Mouse (Mus musculus): ENCODE results near the gene Dnajb14.
"Not testable (repeated sequence)": the region's sequence is repeated elsewhere in the genome, so short reads cannot be mapped to it uniquely, and the experiment has no call there.

Dnajb14 gene

DNA sequence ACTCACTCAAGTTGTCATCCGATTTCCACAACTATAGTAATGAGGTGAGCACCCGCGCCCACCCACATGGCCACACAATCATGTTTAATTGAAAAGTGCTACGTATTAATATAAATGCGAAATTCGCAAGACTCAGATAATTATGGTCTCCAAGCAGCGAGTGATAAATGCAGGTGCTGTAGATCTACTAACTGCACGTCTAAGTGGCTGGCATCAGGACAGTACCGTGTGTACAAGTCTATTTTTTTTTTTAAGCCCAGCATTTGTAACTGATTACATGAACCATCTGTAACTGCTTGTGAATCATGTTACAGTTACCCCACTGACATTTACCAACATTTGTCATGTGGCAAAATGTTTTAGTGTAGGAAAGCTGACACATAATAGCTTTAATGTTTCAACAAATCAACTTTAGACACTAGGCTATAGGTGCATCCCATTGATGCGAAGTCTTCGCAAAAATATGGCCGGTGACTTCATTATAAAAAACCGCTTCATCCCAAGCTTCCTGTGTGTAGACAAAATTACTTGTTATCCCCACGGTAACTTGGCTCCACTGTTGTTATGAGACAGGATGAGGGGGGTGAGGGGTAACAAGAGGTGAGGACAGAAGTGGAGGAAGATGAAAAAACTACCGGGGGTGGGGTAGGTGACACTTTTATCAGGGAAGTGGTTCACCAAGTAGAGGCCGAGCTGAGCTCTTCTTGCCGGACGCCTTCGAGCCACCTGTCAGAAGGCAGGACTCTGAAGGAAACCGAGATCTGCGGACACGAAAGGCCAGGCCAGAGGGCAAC lies 3.9 kb upstream of the Dnajb14 start:
- no peak for DNase-seq (ENCODE audit: low read depth, low spot score)

DNA sequence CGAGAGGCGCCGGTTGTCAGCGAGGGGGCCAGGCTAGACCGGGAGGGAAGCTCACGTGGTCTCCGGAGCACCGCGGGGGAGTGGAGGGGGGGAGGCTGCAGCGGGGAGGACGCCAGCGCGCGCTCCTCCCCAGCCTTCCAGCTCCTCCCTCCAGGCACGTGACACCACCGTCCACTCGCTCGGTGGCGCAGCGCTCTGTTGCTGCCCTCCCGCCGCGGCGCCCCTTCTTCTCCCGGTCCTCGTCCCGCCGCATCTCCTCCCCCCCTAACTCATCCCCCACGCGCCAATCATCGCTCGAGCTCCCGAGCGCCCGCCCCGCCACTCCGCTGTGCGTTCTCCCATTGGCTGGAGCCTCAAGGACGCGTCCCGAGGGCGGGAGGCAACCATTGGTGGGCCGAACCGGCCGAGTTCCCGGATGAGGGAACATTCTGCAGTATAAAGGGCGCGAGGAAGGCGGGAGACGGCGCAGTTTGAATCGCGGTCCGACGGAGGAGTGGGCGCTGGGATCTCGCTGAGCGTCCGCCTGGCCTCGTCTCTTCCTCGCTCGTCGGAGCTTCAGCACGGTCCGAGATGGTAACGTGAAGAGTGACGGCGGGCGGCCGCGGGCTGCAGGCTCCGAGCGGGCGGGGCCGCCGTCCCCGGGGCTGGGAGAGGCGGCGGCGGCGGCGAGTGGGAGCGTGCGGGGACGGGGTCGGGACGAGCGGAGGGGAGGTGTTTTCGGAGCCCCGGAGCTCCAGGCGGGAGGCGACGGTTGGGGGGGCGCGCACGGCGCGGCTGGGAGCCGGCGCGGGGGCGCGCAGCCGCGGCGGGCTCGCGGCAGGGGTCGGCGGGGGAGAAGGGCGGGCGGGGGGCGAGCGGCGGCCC lies 3.1 kb upstream of the Dnajb14 start, which contains the start of gene H2afz:
TSS of gene H2afz (plus strand) at position 364 of the 864 bp plus-strand sequence.
- peak; percentile 97 for DNase-seq (ENCODE audit: low read depth, low spot score)

DNA sequence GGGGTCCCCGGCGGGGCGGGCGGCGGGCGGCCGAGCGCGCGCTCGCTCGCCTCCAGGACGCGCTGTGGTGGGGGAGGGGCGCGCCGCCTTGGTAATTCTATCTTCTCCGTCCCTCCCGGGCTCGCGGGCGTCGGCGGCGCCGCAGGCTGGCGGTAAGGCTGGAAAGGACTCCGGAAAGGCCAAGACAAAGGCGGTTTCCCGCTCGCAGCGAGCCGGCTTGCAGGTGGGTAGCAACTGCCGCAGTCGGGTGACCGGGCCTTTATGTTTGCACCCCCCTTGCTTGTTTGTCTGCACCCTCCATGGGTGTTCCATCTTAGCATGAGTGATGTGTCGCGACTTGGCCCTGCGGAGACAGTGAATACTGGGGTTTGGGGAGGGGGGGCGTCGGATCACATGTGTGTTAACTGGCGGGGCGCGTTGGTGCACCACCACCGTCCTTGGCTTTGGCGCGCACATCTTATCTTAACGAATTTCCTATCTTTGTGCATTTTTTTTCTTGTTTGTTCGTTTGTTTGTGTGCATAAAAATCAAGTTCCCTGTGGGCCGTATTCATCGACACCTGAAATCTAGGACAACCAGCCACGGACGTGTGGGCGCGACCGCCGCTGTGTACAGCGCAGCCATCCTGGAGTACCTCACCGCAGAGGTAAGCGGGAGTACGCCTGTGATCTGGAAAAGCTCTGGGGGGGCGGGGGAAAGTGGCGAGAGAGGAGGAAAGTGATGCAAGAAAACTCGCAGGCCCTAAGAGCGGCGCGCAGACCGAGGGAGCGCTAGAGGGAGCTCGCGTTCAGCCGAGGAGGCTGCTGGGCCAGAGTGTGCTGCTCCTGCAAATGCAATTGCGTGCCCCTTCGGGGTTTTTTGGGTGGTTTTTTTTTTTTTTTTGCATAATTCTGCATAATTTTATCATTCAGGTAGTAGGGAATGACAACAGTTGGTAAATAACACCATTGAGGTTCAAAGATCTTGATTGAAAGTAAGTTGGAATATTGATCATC lies 2.2 kb upstream of the Dnajb14 start:
- peak; percentile 85 for DNase-seq (ENCODE audit: low read depth, low spot score)

DNA sequence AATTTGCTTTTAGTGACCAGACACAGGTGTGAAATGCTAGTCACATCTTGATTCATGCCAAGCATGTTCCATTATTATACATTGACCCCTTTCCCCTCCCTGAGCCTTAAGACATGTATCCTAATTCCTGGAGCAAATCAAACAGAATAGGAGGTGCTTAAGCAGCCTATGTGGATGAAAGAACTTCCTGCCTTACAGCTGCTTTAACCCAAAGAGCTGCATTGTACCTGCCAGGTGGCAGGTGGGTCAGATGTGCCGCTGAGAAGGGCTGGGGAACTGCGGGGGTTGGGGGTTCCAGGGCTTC lies 390 bp upstream of the Dnajb14 start:
- peak; percentile 67 for DNase-seq (ENCODE audit: low read depth, low spot score)

DNA sequence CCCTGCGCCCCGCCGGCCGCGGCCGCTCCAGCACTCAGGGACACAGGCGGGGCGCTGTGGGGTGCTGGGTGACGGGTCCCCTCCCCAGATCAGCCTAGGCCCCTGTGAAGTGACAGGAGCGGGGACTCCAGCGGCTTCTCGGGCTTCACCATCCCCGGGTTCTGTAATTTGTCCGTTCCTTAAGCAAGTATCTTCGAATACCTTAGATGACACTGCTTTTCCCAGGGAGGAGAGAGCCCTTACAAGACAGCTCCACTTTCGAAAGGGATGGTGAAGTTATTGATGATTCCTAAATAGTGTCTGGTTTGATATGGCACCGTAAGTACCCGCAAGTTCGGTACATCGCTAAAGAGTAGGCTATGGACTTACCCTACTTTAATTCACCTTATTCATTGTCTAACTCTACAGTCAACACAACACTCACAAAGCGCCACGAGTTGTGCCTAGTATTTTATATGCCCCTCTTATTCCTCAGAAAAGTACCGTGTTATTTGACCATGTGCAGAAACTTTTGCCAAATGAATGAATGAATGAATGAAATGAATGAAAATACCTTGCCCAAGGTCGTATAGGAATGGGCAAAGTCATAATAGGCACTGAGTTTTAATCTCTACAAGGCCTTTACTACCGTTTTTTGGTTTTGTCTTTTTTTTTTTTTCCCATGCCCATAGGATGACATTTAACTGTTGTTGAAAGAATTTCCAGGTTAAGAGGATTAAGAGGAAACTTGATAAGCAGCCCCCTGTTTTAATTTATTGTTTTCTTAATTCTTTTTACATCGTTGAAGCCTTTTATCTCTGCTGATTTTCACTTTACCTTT lies 829 bp downstream of the Dnajb14 start:
- peak; percentile 43 for DNase-seq (ENCODE audit: low read depth, low spot score)

DNA sequence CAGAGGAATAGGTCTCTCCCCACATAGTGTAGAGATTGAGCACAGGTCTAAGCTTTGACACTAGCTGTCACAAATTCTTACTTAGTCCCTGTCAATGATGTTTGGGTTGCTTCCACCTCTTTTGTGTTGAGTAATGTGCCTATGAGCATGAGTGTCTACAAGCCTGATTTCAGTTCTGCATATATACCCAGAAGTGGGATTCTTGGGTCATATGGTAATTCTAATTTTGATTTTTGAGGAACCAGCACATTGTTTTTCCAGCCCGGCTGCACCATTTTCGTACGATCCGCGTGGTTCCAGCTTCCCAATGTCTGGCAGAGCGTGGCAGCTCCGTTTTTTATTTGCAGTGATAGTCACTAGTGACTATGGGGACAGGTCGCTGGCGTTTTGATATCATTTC lies 1.9 kb downstream of the Dnajb14 start:
- no peak for DNase-seq (ENCODE audit: low read depth, low spot score)

DNA sequence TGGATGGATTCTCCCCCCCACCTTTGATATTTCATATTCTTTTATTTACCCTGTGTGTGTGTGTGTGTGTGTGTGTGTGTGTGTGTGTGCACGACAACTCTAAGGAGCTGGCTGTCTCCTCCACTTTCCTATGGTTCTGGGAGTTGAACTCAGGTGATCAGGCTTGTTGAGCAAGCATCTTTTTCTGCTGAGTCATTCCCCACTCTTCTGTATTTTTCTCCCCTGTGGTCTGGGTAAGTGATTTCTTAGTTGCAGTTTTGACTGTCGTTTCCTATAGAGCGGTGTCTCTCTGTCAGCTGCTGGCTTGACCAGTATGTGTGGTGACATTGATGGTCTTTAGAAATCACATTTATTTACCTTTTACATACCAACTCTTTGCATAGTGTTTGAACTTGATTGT lies 11.8 kb downstream of the Dnajb14 start:
- no peak for DNase-seq (ENCODE audit: low read depth, low spot score)

DNA sequence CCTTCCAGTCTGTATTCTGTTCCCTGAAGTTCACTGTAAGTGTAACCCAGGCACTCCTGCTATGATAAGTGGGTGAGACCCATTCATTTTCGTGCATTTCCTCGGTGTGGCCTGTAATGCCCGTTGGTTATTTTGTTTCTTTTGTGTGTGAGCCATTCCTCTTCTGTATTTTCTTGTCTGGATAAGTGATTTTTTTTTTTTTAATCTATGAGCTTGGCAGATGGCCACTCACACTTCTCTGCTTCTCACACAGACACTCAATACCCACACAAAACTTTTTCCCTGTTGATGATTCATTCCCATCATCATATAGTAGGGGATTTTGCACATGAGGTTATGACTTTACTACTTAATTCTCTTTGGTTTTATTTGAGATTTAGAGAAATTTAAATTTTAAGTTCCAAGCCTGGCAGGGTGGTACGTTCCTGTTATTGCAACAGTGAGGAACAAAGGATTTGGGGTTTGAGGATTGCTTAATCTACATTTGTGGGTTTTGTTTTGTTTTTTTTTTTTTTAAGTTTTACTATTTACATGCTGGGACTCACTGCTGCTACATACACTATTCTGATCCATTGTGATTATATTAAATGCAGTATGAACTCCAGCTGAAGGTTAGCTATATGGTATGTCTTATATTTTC lies 12.8 kb downstream of the Dnajb14 start:
- DNase-seq (ENCODE audit: low read depth, low spot score): no peak

DNA sequence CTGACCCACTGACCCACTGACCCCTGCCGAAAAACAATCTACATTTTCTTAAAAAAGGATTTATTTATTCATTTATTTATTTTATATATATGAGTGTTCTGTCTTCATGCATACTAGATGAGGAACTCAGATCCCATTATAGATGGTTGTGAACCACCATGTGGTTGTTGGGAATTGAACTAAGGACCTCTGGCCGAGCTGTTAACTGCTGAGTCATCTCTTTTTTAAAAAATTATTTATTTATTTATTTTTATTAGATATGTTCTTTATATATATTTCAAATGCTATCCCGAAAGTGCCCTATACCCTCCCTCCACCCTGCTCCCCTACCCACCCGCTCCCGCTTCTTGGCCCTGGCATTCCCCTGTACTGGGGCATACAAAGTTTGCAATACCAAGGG lies 13.6 kb downstream of the Dnajb14 start:
- DNase-seq (ENCODE audit: low read depth, low spot score): no peak

DNA sequence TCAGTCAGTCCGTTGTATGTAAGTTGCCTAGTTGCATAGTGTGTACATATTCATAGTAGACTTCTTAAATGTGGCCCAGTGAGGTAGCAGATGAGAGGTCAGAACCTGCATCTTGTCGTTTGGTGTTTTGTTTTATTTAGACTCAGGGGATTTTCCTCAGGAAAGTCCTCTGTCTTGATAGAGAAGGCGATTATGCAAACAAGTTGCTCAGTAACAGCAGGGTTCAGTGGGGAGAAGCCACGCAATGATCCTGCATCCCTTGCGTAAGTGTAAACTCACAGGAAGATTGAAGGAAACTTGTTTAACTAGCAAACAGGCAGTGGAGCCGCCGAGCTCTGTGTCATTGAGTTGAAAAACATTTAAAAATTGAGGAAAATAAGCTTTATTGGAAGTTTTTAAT lies 20.5 kb downstream of the Dnajb14 start:
- DNase-seq (ENCODE audit: low read depth, low spot score): no peak

DNA sequence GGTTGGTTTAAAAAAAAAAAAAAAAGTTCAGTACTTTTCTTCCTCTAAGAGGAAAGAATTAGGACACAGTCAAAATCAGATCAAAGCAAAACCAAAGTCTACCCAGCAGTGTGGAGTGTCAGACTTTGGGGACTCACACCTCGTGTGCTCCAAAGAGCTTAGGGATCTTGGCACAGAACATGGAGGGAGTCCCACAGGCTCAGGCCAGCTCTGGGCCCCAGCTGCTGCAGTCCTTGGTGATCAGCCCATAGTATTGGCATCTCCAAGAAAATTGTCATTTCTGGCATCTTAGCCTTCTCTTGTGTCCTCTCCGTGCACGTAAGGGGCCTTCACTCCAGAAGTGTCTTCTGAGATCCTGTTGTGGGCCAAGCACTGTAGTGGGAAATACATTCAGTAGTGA lies 23.6 kb downstream of the Dnajb14 start:
- DNase-seq (ENCODE audit: low read depth, low spot score): no peak

DNA sequence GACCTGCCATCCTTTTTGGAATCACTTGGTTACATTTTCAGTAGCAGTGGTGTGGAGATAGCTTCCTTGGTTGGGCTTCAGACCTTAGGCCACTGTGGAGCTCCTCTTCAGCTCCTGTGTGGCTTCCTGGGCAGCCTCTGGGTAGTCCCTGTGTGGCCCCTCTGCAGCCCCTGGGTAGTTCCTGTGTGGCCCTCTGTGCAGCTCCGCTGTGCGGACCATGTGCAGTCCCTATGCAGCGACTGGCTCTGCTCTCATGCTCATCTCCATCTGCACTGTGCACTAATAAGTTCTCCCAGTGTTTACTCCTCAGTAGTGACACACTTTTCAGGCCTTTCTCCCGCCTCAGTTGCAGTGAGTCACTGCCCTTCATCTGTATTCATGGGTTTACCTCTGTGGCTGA lies 24.6 kb downstream of the Dnajb14 start:
- no peak for DNase-seq (ENCODE audit: low read depth, low spot score)

DNA sequence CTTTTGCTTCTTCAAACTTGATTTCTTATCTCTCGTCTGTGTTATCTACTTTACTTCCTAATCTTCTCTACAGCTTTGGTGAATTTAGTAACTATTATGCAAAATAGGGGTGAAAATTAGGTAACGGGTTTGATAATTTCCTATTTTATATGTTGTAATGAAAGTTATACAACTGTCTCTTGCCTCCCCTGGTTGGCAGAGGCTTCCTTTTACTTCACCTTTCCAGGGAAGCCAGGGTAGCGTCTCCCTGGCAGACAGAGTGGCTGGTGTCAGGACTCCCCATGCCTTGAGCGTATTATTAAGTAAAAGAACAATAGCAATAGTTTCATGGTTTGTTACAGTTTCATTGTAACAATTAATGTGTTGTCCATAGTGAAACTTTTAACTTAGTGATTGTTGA lies 26.3 kb downstream of the Dnajb14 start:
- DNase-seq (ENCODE audit: low read depth, low spot score): no peak

DNA sequence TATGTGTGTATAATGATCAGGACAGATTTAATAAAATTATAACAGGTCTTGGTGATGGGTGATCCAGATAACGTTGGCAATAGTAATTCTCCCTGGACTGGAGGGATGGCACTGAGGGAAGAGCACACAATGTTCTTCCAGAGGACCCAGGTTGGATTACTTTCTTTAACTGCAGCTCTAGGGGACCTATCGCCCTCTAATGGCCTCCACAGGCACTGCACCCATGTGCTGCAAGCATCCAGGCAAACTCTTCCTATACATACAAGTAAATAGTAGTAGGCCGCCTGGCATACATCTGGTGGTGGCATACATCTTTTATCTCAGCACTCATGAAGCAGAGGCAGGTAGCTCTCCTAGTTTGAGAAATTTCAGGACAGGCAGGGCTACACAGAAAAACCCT lies 27.7 kb downstream of the Dnajb14 start:
- no peak for DNase-seq (ENCODE audit: low read depth, low spot score)

DNA sequence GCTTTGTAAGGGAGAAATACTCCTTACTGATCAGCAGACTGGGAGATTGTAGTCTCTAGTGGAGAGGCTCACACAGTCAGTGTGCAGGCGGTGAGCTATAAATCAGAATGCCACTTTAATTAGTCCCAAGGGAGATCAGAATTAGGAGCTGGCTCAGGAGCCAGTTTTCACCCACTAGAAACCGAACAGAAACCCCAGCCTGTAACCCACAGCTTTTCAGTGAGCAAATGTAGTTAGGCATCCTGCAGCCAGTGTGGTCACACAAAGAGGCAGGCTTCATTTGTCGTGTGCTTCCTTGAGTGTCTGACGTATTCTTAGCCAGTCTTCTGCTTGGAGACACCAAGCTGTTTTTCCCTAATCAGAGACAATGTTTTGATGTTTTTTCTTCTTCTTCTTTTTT lies 28.9 kb downstream of the Dnajb14 start:
- no peak for DNase-seq (ENCODE audit: low read depth, low spot score)

DNA sequence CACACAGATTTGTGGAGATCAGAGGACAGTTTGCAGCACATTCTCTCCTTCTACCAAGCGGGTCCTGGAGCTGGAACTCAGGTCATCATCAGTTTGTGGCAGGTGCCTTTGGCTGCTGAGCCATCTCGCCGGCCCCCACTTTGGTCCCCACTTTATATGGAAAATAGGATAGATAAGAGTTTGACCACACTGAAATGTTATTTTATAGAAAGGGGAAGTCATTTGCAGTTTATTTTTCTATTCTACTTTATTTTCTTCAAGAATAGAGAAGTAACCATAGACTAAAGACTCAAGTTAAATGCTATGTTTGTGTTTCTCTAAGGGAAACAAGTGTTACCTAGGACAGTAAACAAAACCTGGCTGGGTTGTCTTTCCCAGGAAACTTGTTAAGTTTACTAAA lies 29.4 kb downstream of the Dnajb14 start:
- DNase-seq (ENCODE audit: low read depth, low spot score): no peak

DNA sequence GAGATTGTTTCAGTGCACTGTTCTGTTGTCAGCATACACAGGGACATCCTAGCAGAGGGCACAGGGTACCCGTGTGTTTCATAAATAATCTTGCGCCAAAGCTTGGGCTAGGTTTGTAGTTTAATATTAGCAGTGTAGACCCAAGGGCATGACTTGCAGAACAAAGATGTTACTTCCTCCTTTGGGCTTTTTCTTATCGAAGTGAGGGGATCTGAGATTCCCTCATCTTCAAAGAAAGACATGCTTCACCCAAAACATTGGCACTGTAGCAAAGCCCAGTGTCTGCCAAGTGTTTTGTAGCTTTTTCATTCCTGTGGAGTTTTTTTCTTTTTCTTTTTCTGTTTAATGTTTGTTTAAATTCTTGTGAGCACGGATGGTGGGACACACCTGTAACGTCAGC lies 30.2 kb downstream of the Dnajb14 start:
- no peak for DNase-seq (ENCODE audit: low read depth, low spot score)

DNA sequence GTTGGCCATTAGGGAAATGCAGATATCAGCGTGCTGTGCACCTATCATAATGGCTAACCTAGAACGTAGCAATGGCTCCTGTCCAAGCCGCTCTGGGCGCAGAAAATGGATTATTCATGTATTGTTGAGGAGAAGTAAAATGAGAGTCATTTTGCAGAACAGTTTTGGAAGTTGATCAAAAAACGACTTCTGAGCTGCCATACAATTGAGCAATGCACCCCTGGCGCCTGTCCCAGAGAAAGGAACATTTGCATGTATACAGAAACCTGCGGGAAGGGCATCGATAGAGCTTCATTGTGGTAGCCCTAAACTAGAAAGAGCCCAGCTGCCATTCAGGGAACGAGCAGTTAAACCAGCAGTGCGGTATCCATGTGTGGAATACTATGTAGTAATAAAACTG lies 32.7 kb downstream of the Dnajb14 start:
- no peak for DNase-seq (ENCODE audit: low read depth, low spot score)

DNA sequence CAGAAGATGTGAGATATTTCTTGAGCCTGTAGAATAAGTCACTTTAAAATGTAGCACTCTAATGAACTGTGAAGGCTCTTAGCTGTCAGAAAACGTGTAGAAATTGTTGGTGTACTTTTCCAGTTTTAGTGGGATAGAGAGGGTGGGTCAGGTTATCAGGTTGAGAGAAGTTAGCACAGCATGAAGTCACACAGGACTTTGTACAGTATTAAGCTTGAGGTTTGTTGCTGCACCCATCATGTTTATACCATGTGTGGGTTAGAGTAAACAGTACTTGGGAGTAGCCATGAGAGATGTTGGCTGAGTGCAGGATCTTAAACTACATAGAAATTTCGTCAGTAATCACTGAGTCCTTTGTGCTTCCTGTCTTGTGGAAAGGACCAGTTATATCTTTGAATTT lies 45.6 kb downstream of the Dnajb14 start:
- no peak for DNase-seq (ENCODE audit: low read depth, low spot score)

DNA sequence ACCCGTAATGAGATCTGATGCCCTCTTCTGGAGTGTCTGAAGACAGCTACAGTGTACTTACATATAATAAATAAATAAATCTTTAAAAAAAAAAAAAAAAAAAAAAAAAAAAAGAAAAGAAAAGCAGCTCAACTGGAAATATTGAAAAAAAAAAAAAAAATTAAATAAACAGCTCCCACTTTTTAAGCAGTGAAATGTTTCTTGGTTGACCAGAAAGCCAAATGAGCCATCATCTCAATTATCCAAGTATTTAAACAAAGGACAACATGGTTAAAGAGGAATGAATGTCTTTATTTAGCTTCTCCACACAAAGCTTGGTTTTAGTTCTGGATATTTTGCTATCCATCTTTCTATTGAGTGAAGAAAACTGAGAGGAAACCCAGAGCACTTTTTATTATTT lies 47.1 kb downstream of the Dnajb14 start:
- not testable (repeated sequence) for DNase-seq (ENCODE audit: low read depth, low spot score)

Measured in forelimb bud, embryonic 11.5 days (tissue).